Mouse (Mus musculus) erythroblast, embryonic 14.5 days (primary cell): Measurements from ENCODE around the gene Fam84b.

Experiments used
- GATA1 ChIP-seq: IDR thresholded peaks from 2 replicates; pipeline ENCODE4 v1.6.1; 2012; ENCODE audit warnings: low read length, inconsistent platforms, mixed read lengths
- TAL1 ChIP-seq: IDR thresholded peaks from 3 replicates; pipeline ENCODE4 v1.6.1; 2012; ENCODE audit warnings: low read length, inconsistent platforms, mixed read lengths

DNA sequence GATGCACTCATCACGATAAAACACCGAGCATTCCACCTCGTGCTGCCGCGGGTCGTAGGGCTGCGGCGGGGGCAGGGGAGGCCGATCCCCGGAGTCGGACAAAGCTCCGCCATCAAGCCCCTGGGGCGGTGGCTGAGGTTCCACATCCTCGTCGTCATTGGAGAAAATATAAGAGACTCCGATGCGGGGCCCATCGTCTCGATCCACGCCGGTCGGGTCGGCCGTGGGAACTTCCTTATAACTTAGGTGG, 30.0 kb downstream of the Fam84b start:
- no peak for TF ChIP-seq GATA1
- TF ChIP-seq TAL1: no peak
